Mouse (Mus musculus) right cerebral cortex, postnatal 36 days (tissue): Measurements from ENCODE around the gene Tmprss11d.
"Not testable (repeated sequence)": the region's sequence is repeated elsewhere in the genome, so short reads cannot be mapped to it uniquely, and the experiment has no call there.

ENCODE experiments used
- DNase-seq, 2 experiments: peaks; one replicate each; pipeline ENCODE4 v3.0.0; 2022; ENCODE audit warnings: low spot score in 2 of 2, mixed read lengths in 1 of 2

Tmprss11d gene

DNA sequence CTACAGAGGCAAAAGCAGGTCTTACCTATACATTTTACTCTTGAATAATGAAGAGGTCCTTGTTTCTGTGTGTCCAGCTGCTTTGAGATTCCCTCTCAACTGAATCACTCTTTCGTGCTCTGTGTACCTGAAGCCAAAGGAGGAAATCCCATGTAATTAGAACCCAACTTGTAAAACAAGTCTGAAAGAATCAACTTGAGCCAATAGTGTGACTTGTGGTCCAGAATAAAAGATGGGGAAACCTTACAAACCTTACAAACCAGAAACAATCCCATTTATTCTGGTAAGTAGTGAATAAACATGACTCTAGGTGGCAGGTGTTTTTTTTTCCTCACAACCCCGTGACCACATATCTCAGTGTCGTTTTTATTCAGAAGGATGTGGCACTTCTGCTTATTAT is at the start of gene Tmprss11d:
Gene Tmprss11d, minus strand, starts transcription at position 101 of the 400 bp plus-strand sequence.
- no peak for DNase-seq

DNA sequence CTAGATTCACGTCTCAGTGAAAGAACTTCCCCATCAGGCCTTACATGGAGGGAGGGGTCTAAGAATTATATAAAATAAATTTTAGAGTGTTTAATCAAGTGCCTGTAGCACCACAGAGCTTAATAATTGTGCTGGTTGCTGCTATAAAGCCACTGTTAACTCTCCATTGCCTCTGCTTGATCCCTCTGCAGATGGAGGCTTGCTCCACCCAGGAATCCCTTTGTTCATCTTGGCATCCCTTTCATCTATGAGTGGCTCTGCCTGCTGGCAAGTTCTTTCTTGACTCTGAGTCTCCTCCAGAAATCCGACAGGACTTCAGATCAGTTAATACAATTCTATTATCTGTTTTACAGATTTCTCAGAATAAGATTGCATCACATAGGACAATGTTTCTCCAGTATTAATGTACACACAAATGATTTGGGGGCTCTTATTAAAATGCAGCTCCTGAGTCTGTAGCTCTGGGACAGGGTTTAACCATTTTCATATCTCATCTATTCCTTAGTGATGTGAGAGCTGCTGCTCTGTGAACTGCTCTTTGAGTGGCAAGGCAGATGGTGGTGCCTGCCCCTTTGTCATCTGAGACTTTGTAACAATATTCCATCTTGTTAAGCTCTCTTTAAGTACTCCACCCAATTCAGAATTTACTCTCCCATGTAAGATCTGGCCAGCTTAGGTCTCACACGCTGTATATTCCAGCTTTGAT is 48.3 kb upstream of the Tmprss11d start:
- DNase-seq = no peak

DNA sequence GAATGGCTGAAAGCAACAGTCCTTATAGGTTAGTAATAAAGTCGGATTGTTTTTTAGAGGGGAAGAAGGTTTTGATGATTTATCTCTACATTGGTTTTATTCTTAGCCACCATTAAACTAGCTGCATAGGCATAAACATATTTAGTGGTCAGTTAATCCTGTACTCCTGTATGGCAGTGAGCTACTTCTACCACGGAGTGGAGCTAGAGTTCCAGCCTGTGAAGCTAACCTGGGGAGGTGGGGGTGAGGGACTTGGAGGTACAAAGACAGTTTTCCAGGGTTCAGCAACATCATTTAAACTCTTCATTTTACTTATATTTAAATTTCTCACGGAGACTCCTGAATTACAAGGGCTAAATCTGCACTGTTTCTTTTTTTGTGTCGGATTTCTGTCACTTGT is 46.3 kb upstream of the Tmprss11d start:
- no peak for DNase-seq

DNA sequence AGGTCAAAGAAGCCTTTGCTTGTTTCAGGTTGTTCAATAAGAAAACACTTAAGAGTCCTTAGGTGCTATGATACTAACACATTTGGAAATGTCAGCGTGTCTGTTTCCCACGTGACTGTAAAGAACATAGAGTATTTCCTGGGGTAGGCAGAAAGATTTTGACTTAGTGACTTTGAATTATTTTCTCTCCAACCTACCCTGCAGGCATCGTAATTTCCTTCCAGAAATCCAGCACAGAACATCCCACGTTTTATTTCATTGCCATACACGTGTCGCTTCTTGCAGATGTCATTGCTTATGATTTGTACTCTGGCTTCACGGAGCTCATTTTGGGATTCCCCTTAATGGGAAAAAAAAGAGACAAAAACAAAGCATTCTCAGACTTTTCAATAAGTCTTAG is 41.1 kb upstream of the Tmprss11d start:
- no peak for DNase-seq

DNA sequence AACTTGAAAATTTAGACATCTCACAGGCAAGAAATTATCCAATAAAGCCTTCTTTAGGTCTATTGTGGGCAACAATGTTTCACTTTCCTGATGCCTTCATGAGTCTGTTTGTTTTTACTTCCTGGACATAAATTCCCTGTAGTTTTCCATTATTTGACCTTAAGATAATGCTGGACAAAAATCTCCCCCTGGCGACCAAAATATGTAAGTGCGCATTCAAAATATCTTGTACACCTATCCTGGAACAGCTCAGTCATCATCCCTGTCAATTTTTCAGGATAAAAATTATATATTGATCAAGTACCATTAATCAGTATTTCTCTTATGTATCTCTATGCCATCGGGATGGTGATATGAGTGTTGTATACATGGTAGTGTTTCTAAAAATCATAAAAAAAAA is 37.6 kb upstream of the Tmprss11d start:
- DNase-seq = no peak

DNA sequence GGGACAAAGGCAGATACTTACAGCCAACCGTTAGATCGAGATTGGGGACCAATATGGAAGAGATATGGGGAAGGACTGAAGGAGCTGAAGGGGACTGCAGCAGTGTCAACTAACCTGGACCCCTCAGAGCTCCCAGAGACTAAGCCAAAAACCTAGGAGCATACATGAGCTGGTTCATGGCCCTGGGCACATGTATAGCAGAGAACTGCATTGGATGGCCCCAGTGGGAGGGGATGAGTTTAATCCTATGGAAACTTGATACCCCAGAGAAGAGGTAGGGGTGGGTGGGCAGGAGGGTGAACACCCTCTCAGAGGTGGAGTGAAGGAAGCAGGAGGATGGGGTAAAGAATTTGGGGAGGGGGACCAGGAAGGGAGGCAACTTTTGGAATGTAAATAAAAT is 34.7 kb upstream of the Tmprss11d start:
- DNase-seq = no peak

DNA sequence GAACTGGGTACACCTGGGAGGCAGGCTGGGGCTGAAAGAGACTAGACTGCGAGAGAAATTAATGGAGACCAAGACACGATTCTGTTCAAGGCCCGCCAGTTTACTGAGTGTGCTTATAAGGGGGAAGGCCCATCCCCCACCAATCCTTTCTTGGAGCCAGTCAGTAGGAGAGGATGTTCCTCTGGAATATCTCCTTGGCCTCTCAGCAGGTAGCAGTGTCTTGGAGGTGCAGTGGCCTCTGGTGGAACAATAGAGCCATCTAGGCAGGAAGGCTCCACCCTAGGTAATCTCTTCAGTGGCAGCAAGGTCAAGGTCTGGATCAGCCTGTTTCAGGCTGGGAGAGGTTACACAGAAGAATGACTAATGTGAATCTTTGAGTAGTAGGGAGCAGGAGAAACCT is 34.0 kb upstream of the Tmprss11d start:
- no peak for DNase-seq

DNA sequence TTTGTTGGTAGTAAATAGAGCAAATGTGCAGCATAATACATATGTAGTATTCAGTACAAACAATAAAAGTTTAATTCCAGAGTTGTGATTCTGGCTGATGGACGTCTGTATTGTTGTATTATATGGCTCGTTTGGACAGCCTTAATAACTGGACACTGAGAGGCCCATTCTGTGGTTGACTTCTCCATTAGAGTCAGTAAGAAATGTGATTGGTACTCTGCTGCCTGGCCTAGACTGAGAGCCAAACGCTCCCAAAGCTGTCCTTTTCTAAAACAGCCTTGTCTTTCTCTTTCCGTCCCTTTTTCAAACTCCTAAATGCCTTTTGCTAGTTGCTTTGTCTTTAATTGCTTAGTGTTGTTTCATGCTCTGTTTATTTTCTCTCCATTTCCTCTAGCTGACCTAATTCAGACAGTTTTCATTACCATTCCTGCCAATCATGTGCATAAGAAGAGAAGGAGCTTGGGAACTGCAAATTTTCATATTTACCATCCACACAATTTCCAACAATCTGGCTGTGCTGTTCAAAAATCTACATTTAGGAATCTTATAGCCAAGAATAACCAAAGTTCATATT is 13.7 kb downstream of the Tmprss11d start:
- DNase-seq = no peak

DNA sequence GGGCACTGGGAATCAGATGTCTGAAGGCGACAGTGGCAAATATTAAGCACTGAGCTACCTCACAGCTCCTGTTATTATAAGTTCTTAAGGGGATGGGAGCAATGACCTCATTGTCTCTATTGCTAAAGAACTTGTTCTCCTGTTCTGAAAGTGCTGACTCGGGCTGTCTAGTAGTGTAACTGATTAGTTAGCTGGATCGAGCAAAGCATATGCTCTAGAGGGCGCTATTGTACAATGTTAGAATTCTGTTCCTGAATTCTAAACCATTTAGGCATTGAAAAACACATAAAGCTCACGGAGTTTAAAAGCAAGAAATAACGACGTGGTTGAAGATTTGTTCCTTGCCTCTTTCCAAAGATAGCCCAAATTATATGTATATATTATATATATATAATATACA is 20.3 kb downstream of the Tmprss11d start:
- peak in 1 of 2 experiments; percentile 9 for DNase-seq

DNA sequence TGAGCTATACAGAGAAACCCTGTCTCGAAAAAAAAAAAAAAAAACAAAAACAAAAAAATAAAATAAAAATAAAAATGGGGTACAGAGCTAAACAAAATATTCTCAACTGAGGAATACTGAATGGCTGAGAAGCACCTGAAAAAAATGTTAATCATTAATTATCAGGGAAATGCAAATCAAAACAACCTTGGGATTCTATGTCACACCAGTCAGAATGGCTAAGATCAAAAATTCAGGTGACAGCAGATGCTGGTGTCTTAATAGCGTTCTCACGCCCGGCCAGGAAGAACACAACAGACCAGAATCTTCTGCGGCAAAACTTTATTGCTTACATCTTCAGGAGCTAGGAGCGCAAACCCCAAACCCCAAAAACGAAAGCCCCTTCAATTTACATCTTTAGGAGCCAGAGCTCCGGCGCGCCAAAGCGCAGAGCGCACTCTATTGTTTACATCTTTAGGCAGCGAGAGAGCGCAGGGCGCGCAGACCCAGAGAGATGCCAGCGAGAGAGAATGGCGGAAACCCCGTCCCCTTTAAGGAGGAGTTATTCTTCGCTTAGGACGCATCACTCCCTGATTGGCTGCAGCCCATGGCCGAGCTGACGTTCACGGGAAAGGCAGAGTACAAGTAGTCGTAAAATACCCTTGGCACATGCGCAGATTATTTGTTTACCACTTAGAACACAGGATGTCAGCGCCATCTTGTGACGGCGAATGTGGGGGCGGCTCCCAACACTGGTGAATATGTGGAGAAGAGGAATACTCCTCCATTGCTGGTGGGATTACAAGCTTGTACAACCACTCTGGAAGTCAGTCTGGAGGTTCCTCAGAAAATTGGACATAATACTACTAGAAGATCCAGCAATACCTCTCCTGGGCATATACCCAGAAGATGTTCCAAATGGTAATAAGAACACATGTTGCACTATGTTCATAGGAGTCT is 54.9 kb downstream of the Tmprss11d start:
- DNase-seq = not testable (repeated sequence)

DNA sequence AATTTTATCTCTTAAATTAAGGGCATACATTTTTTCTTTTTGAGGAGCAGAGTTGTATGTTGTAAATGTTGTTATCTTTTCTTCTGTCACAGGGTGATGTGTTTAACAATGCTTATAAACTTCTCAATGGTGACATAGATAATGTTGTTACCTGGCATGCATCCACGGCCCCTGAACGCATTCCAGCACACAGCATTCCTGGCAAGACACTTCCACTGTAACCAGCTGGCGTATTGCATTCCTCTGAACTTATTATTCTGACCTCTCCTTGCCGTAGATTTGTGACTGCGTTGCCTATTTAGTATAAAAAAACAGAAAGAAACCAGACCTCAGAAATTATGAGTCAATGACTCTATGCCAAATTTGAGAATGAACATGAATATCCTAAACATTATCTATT is 67.1 kb downstream of the Tmprss11d start:
- no peak for DNase-seq

DNA sequence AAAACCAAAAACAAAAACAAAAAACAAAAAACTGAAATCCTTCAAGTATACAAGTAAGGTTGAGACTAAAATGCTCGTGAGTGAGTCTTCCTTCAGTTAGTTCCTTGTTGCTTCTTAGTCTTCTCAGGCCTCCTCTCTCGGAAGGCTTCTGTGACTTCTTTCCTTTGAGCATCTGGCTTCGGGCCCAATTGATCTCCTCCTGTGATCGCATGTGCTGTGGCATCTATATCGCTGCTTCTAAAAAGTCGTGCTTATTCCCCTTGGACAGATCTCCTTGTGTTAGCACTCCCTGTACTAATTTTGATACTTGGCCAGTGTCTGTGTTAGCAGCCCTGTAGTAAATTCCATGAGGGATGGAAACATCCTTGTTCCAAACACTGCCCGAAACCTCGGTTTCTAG is 69.3 kb downstream of the Tmprss11d start:
- DNase-seq = no peak

DNA sequence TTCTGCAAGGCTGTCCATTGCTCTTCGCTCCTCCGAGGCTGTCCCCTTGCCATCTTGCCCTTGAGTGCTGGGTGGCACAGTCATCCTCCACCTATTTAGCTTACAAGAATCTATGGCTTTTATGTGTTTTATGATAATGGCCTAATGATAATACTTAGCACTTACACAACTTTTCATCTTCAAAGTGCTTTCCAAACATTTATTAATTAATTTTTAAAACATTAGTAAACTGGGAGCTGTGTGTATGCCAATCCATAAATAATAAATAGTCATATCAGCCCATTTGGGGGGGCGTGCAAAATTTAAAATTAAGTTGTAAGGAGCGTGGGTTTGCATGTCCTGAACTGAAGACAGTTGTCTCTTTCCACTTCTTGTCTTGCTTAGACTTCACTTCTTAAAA is 84.0 kb downstream of the Tmprss11d start, which contains the start of gene Tmprss11c:
Gene Tmprss11c, minus strand, starts transcription at position 101 of the 400 bp plus-strand sequence.
- DNase-seq = no peak
